Mouse (Mus musculus): ENCODE data around the gene Zbtb7b. TPM values are rescaled to one million over a fixed set of nuclear protein-coding genes. Genes with fewer than 3 reads are reported as not detected.

Zbtb7b gene
- total and polyA plus RNA-seq, 3 experiments: 11.9 to 34.2 (median 27.6) TPM

- H3K9ac ChIP-seq (ENCODE audit: insufficient read depth, low read depth): no peak overlapping the region
- peaks cover 47% of the 10 kb centered on the region for H3K79me2 ChIP-seq (replicated peaks; ENCODE audit: control insufficient read depth, extremely low read depth, insufficient read depth, poor library complexity, severe bottlenecking)
- H3K4me1 ChIP-seq (ENCODE audit: control insufficient read depth in 1 of 2, insufficient read depth in 2 of 2): peaks cover 30 to 96% of the 10 kb centered on the region in 2 experiments
- H3K36me3 ChIP-seq (replicated peaks in 1 of 2; ENCODE audit: control insufficient read depth in 1 of 2, insufficient read depth in 1 of 2, low read length in 1 of 2): peaks cover 40 to 68% of the 10 kb centered on the region in 2 experiments
- H3K4me3 ChIP-seq (replicated peaks in 1 of 3; ENCODE audit: low read depth in 2 of 3, low read length in 2 of 3, poor library complexity in 1 of 3): no peak overlapping the region
- H3K27ac ChIP-seq (ENCODE audit: insufficient read depth, low read depth): no peak overlapping the region
- no peaks in the 10 kb centered on the region for H3K9me3 ChIP-seq (replicated peaks; ENCODE audit: low read length)
- no peak for DNase-seq (ENCODE audit: extremely low read depth)
- no peaks in the 10 kb centered on the region for H3K27me3 ChIP-seq (replicated peaks)
- dilution Hi-C loops (cut with MboI; ENCODE audit: extremely low pct_ligation_motif_present, extremely low pct_unique_long_range_greater_than_20kb, low sequenced_read_pairs) (no loop called here), in situ Hi-C loops (cut with MboI; ENCODE audit: low pct_ligation_motif_present, low pct_unique_long_range_greater_than_20kb, low sequenced_read_pairs) (no loop called here)
- no peak overlapping the region for H3K4me2 ChIP-seq (ENCODE audit: insufficient read depth, low read depth, poor library complexity, severe bottlenecking)
- TF ChIP-seq ELF1 (IDR thresholded peaks at IDR 0.05; ENCODE audit: low read depth, low read length): no peak
- no peak for TF ChIP-seq ZNF384 (IDR thresholded peaks at IDR 0.05; ENCODE audit: low read depth, low read length)
These were observed 12.3 kb downstream of the Zbtb7b start for GRCm38 (mm10) chr3:89382033-89382882.

GRCm38 (mm10) chr3:89381233-89381632 lies 13.3 kb downstream of the Zbtb7b start:
- Histone ChIP-seq H3K27ac (ENCODE audit: insufficient read depth, low read depth) (no peak overlapping the region), H3K4me3 (replicated peaks in 1 of 3; ENCODE audit: low read depth in 2 of 3, low read length in 2 of 3, poor library complexity in 1 of 3) (no peak overlapping the region), H3K4me1 (ENCODE audit: control insufficient read depth in 1 of 2, insufficient read depth in 2 of 2) (peaks cover 30 to 91% of the 10 kb centered on the region in 2 experiments), H3K4me2 (ENCODE audit: insufficient read depth, low read depth, poor library complexity, severe bottlenecking) (no peak overlapping the region), H3K9me3 (replicated peaks; ENCODE audit: low read length) (no peaks in the 10 kb centered on the region), H3K9ac (ENCODE audit: insufficient read depth, low read depth) (no peak overlapping the region), H3K36me3 (replicated peaks in 1 of 2; ENCODE audit: control insufficient read depth in 1 of 2, insufficient read depth in 1 of 2, low read length in 1 of 2) (peaks cover 49 to 78% of the 10 kb centered on the region in 2 experiments), H3K27me3 (replicated peaks) (no peaks in the 10 kb centered on the region), H3K79me2 (replicated peaks; ENCODE audit: control insufficient read depth, extremely low read depth, insufficient read depth, poor library complexity, severe bottlenecking) (peaks cover 37% of the 10 kb centered on the region)
- in situ Hi-C loops (cut with MboI; ENCODE audit: low pct_ligation_motif_present, low pct_unique_long_range_greater_than_20kb, low sequenced_read_pairs) (no loop called here), dilution Hi-C loops (cut with MboI; ENCODE audit: extremely low pct_ligation_motif_present, extremely low pct_unique_long_range_greater_than_20kb, low sequenced_read_pairs) (no loop called here)
- no peak for DNase-seq (ENCODE audit: extremely low read depth)
- TF ChIP-seq ZNF384 (IDR thresholded peaks at IDR 0.05; ENCODE audit: low read depth, low read length) (no peak), PAX5 (IDR thresholded peaks at IDR 0.05; ENCODE audit: low read length) (no peak), MEF2A (IDR thresholded peaks at IDR 0.05; ENCODE audit: borderline replicate concordance, low read depth, low read length) (no peak), ZKSCAN1 (IDR thresholded peaks at IDR 0.05; ENCODE audit: borderline replicate concordance, low read depth, low read length) (no peak), CTCF (conservative IDR thresholded peaks at IDR 0.05 in 1 of 2, IDR thresholded peaks at IDR 0.05 in 1 of 2; ENCODE audit: low read depth in 2 of 2, low read length in 2 of 2) (no peak), ZMIZ1 (IDR thresholded peaks at IDR 0.05; ENCODE audit: low read depth, low read length) (no peak), BHLHE40 (IDR thresholded peaks at IDR 0.05; ENCODE audit: low read depth, low read length) (no peak), TBP (conservative IDR thresholded peaks at IDR 0.05; ENCODE audit: low read depth, low read length) (no peak), POLR2AphosphoS2 (IDR thresholded peaks at IDR 0.05; ENCODE audit: low read depth, low read length) (no peak), MAFK (IDR thresholded peaks at IDR 0.05; ENCODE audit: insufficient replicate concordance, low read length) (no peak), KAT2A (IDR thresholded peaks at IDR 0.05; ENCODE audit: insufficient replicate concordance, low read length) (no peak), ZC3H11A (IDR thresholded peaks at IDR 0.05; ENCODE audit: low read depth, low read length) (no peak), E2F4 (IDR thresholded peaks at IDR 0.05; ENCODE audit: insufficient replicate concordance, low read depth, low read length) (no peak), MAX (IDR thresholded peaks at IDR 0.05; ENCODE audit: low read length) (no peak), CHD1 (IDR thresholded peaks at IDR 0.05; ENCODE audit: low read depth, low read length) (no peak), MXI1 (IDR thresholded peaks at IDR 0.05; ENCODE audit: low read depth, low read length) (no peak), MYC (IDR thresholded peaks at IDR 0.05; ENCODE audit: low read depth, low read length) (no peak), TCF12 (IDR thresholded peaks at IDR 0.05; ENCODE audit: low read depth, low read length) (no peak), IRF4 (IDR thresholded peaks at IDR 0.05; ENCODE audit: low read depth, low read length) (no peak)
